ENCODE assay signal across 11 mouse cellular contexts in the genomic region with DNA sequence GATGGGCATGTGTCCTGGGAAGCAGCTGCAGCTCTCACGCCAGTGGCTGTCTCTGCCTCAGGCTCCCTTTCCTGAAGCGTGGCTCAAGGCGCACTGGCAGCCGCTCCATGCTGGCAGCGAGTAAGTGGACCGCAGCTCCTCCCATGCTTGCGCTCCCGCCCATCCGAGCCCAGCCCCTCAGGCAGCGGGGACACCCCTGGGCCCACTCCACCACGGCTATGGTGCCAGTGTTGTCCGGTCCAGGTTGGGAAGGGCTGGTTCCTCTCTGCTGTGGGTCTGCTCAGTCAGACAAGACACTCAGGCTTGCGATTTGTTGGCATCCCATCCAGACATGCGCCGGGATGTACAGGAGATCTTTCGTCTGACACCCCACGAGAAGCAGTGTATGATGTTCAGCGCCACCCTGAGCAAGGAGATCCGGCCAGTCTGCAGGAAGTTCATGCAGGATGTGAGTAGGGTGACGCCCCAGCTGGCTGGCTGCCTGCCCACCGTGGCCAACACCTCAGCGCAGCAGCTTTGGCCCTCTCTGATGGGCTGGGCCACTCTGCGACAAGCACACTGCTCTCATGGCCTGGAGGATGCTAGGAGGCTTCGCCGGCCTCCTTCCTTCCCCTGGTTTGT. TPM values are rescaled to one million over a fixed set of nuclear protein-coding genes. Genes with fewer than 3 reads are reported as not detected.
DNase-seq lines count a peak whose midpoint lies in the region; ATAC-seq and TF ChIP-seq lines count a peak whose summit lies in the region.
"Had no signal": no experiment of that assay in that cellular context is flagged by ENCODE, and none has a peak within 500 bp of the region (broad histone marks: within the 10 kb centered on the region; RNA-seq: fewer than 3 reads in every experiment).

No protein-coding gene starts in this region.

- DNase-seq in heart, adult 11 months, result peak; percentile 99
- DNase-seq in heart, adult 2 months, result peak; percentile 87 to 89
- peak; percentile 86 for DNase-seq in kidney, postnatal 10 days
- DNase-seq in naive thymus-derived CD4-positive, alpha-beta T cell, adult 2 months (ENCODE audit: low read depth), result peak; percentile 32
- no peak for DNase-seq in thymus, postnatal 25 days
- DNase-seq in ovary, postnatal 14 days (ENCODE audit: low spot score), result no peak
- no peak for DNase-seq in liver

- TF ChIP-seq CTCF in heart, adult 2 months (IDR thresholded peaks at IDR 0.05), result no peak

- peak; percentile 73; the same call in 1 of the 2 replicates for TF ChIP-seq EP300 in heart, adult 2 months (IDR thresholded peaks at IDR 0.05; ENCODE audit: insufficient read depth, low read depth, low read length)

- peaks cover 5% of the 10 kb centered on the region; the same call in 1 of the 2 replicates for H3K79me2 ChIP-seq in heart, adult 2 months (replicated peaks; ENCODE audit: control insufficient read depth, insufficient read depth, low read length)

- WGBS in heart, embryonic 11.5 days (ENCODE audit: insufficient replicate concordance), result 89% methylated on average over 25 of the region's 25 CpGs
- 41% methylated on average over 25 of the region's 25 CpGs for whole genome bisulfite sequencing in heart, adult 2 months

- intact Hi-C loops in heart, adult 2 months (cut with DNase I), result loop anchor here (2.0 kb wide), 2 partner anchors 15 to 55 kb away; a partner anchor contains a TSS

- H3K9me3 ChIP-seq in heart, embryonic 11.5 days (replicated peaks; ENCODE audit: control insufficient read depth, low read length), result no peaks in the 10 kb centered on the region
- H3K9me3 ChIP-seq: hindbrain, embryonic 12.5 days; limb, embryonic 12.5 days had no signal

- H3K4me1 ChIP-seq in heart, embryonic 11.5 days (ENCODE audit: control insufficient read depth, insufficient read depth, low read length), result peaks cover 10% of the 10 kb centered on the region
- peaks cover 12% of the 10 kb centered on the region for H3K4me1 ChIP-seq in heart, adult 2 months (ENCODE audit: control insufficient read depth, insufficient read depth, low read length)

- no peak overlapping the region for H3K9ac ChIP-seq in heart, embryonic 11.5 days (ENCODE audit: low read depth, low read length)
- H3K9ac ChIP-seq in heart, adult 2 months (ENCODE audit: low read depth, low read length), result no peak overlapping the region
- H3K9ac ChIP-seq: hindbrain, embryonic 12.5 days; limb, embryonic 12.5 days had no signal

- H3K4me2 ChIP-seq in heart, embryonic 11.5 days, result no peak overlapping the region
- H3K4me2 ChIP-seq: hindbrain, embryonic 12.5 days; limb, embryonic 12.5 days had no signal

- peak; percentile 20; the same call in 1 of the 2 replicates for TF ChIP-seq POLR2A in heart, adult 2 months (IDR thresholded peaks at IDR 0.05; ENCODE audit: insufficient read depth, low read depth, low read length)

- no peak overlapping the region for H3K4me3 ChIP-seq in heart, embryonic 11.5 days (ENCODE audit: low read depth, low read length)
- H3K4me3 ChIP-seq in heart, adult 2 months, result no peak overlapping the region
- H3K4me3 ChIP-seq: erythroblast, embryonic 14.5 days; hindbrain, embryonic 12.5 days; limb, embryonic 12.5 days had no signal

- H3K27me3 ChIP-seq in heart, embryonic 11.5 days (ENCODE audit: control insufficient read depth, insufficient read depth, low read length), result no peaks in the 10 kb centered on the region
- H3K27me3 ChIP-seq in heart, adult 2 months (ENCODE audit: control insufficient read depth, insufficient read depth, low read length), result no peaks in the 10 kb centered on the region
- H3K27me3 ChIP-seq: hindbrain, embryonic 12.5 days; limb, embryonic 12.5 days had no signal

- H3K36me3 ChIP-seq in heart, embryonic 11.5 days (ENCODE audit: control insufficient read depth, insufficient read depth, low read length), result peaks cover 59% of the 10 kb centered on the region
- H3K36me3 ChIP-seq in heart, adult 2 months (ENCODE audit: control insufficient read depth, insufficient read depth, low read length), result peaks cover 4% of the 10 kb centered on the region

- H3K27ac ChIP-seq in heart, embryonic 11.5 days (ENCODE audit: low read depth, low read length), result no peak overlapping the region
- H3K27ac ChIP-seq in heart, adult 2 months, result peak overlapping the region; percentile 71
- H3K27ac ChIP-seq: hindbrain, embryonic 12.5 days; limb, embryonic 12.5 days had no signal

- ATAC-seq in heart, embryonic 11.5 days (replicated peaks; ENCODE audit: insufficient number of reproducible peaks, low FRiP score, low TSS enrichment), result no peak

RNA-seq across cellular contexts. Expression of a gene that starts 6.5 kb away (rescaled TPM):
- polyA plus RNA-seq in heart, embryonic 11.5 days (2014; fragmentation: Nextera tagmentation; extraction: Ambion mirVana), result 143 and 150 TPM in 2 replicates
- total RNA-seq in heart, adult 2 months (2021), result 10 to 100 TPM; 15.7 to 17.7 TPM
- polyA plus RNA-seq in heart, adult 2 months (2012; rRNA removed), result 18.0 and 27.3 TPM in 2 replicates

RNA-seq across cellular contexts. Expression of a gene that starts 19.6 kb away (rescaled TPM):
- polyA plus RNA-seq in heart, embryonic 11.5 days (2014; fragmentation: Nextera tagmentation; extraction: Ambion mirVana), result 17.6 and 18.8 TPM in 2 replicates
- total RNA-seq in heart, adult 2 months (2021), result 10 to 100 TPM; 44.6 to 46.4 TPM
- polyA plus RNA-seq in heart, adult 2 months (2012; rRNA removed), result 73.1 and 73.9 TPM in 2 replicates

RNA-seq across cellular contexts. Expression of a gene that starts 22.5 kb away (rescaled TPM):
- 17.0 and 21.2 TPM in 2 replicates for polyA plus RNA-seq in heart, embryonic 11.5 days (2014; fragmentation: Nextera tagmentation; extraction: Ambion mirVana)
- total RNA-seq in heart, adult 2 months (2021), result 10 to 100 TPM; 51.1 to 55.6 TPM
- 53.7 and 59.5 TPM in 2 replicates for polyA plus RNA-seq in heart, adult 2 months (2012; rRNA removed)

RNA-seq across cellular contexts. Expression of a gene that starts 55.0 kb away (rescaled TPM):
- polyA plus RNA-seq in heart, embryonic 11.5 days (2014; fragmentation: Nextera tagmentation; extraction: Ambion mirVana), result 0.13 and 0.63 TPM in 2 replicates
- total RNA-seq in heart, adult 2 months (2021), result under 1 TPM; 0.37 to 0.39 TPM
- 0.41 and 0.79 TPM in 2 replicates for polyA plus RNA-seq in heart, adult 2 months (2012; rRNA removed)

Comparison
In these comparisons a context has a peak if more than half of its experiments do, and no peak if none do; other contexts are left out.
1. DNase-seq: peak in heart, adult 11 months (single experiment), heart, adult 2 months (2 of 2), kidney, postnatal 10 days (single experiment) and naive thymus-derived CD4-positive, alpha-beta T cell, adult 2 months (single experiment); none in thymus, postnatal 25 days (single experiment), ovary, postnatal 14 days (single experiment) and liver (single experiment).